Mouse (Mus musculus): ENCODE data around the gene Prickle3. TPM values are rescaled to one million over a fixed set of nuclear protein-coding genes. Genes with fewer than 3 reads are reported as not detected.
A peak's percentile ranks its signal among the peaks of the same experiment; 100 is the strongest.

Gene Prickle3
- total and polyA plus RNA-seq, 3 experiments: 1.2 to 3.3 TPM; not detected in 1

DNA sequence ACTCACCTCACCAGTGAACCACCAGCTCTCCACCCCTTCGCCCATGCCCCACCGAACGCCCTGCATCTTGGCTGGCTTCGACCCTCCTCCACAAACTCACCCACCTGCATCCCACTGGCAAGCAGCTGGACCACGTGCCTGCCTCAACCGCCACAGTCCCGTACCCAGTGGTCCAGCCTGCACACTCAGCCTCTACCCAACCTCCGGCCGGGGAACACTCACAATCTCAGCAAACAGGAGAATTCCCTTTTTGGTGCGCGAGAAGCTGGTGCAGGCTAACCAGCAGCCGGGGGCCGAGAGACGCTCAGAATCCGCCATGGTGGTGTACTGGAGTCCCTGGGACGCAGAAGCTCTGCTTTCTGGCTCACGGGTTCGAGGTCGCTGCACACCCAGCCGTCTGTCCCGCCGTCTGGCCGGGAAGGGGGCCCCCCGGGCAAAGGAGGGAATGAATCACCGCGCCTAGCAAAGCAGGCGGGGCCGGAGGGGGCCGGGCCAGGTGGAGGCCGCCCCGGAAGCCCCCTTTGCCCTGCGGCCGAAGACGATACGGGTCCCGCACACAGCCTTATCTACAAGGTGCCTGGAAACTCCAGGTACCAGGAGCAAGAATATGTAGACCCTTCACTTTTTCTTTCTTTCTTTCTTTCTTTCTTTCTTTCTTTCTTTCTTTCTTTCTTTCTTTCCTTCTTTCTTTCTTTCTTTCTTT lies 14.0 kb downstream of the Prickle3 start, which contains the start of gene Plp2:
Gene Plp2, minus strand, starts transcription at position 470 of the 703 bp plus-strand sequence.
- Histone ChIP-seq H3K36me3 (ENCODE audit: control insufficient read depth in 1 of 2, insufficient read depth in 2 of 2, low read length in 2 of 2) (peaks cover 0 to 22% of the 10 kb centered on the region in 2 experiments; a peak in 2 of 4 replicates), H3K9ac (ENCODE audit: control insufficient read depth, low read depth, low read length, poor library complexity, severe bottlenecking) (peak within 1 kb of the TSS; percentile 74), H3K27me3 (ENCODE audit: control insufficient read depth in 1 of 2, insufficient read depth in 2 of 2, low read length in 2 of 2) (no peaks in the 10 kb centered on the region), H3K79me2 (ENCODE audit: control insufficient read depth, insufficient read depth, low read length, poor library complexity) (peaks cover 5% of the 10 kb centered on the region; the same call in 1 of the 2 replicates), H3K27ac (ENCODE audit: control insufficient read depth, low read depth, low read length) (peak within 1 kb of the TSS; percentile 95), H3K4me1 (ENCODE audit: control insufficient read depth in 1 of 2, insufficient read depth in 2 of 2, low read length in 2 of 2) (peaks cover 11 to 25% of the 10 kb centered on the region in 2 experiments), H3K9me3 (replicated peaks; ENCODE audit: insufficient read depth, low read length) (no peaks in the 10 kb centered on the region), H3K4me3 (ENCODE audit: control insufficient read depth in 1 of 2, insufficient read depth in 1 of 2, low read depth in 2 of 2, low read length in 2 of 2) (peak within 1 kb of the TSS; percentile 65 to 79)
- DNase-seq (ENCODE audit: low read depth, low spot score): peak; percentile 76
- TF ChIP-seq ELF1 (IDR thresholded peaks at IDR 0.05; ENCODE audit: low read depth, low read length): peak; percentile 46; the same call in 1 of the 2 replicates
- no peak for TF ChIP-seq MEF2A (IDR thresholded peaks at IDR 0.05; ENCODE audit: extremely low read depth, insufficient replicate concordance, low read depth, low read length, poor library complexity, severe bottlenecking)
- no peak for TF ChIP-seq POLR2AphosphoS2 (IDR thresholded peaks at IDR 0.05; ENCODE audit: low read length)
- no peak; the same call in none of the 2 replicates for TF ChIP-seq NELFE (IDR thresholded peaks at IDR 0.05; ENCODE audit: low read depth, low read length)
- no peak for TF ChIP-seq ZC3H11A (IDR thresholded peaks at IDR 0.05; ENCODE audit: low read depth, low read length)
- TF ChIP-seq SMC3 (IDR thresholded peaks at IDR 0.05; ENCODE audit: low read depth, low read length): no peak
- TF ChIP-seq JUND (IDR thresholded peaks at IDR 0.05; ENCODE audit: low read depth, low read length): no peak
- no peak for TF ChIP-seq POLR2AphosphoS5 (IDR thresholded peaks at IDR 0.05; ENCODE audit: borderline replicate concordance, low read depth, low read length)
- TF ChIP-seq NRF1 (IDR thresholded peaks at IDR 0.05; ENCODE audit: insufficient read depth, low read depth, low read length, poor library complexity, severe bottlenecking): no peak
- 0 out of 2 replicates have a peak, but pooled peaks have one; percentile 21 for TF ChIP-seq MYC (IDR thresholded peaks at IDR 0.05; ENCODE audit: low read depth, low read length)
- TF ChIP-seq CTCF (IDR thresholded peaks at IDR 0.05 in 2 of 3, conservative IDR thresholded peaks at IDR 0.05 in 1 of 3; ENCODE audit: control insufficient read depth in 1 of 3, insufficient read depth in 1 of 3, low read depth in 2 of 3, low read length in 3 of 3, poor library complexity in 1 of 3, severe bottlenecking in 1 of 3): no peak
- TF ChIP-seq HCFC1 (IDR thresholded peaks at IDR 0.05; ENCODE audit: low read depth, low read length): peak; percentile 64
- TF ChIP-seq MAZ (IDR thresholded peaks at IDR 0.05; ENCODE audit: low read depth, low read length): peak; percentile 55; the same call in 1 of the 2 replicates
- no peak for TF ChIP-seq TAL1 (IDR thresholded peaks at IDR 0.05; ENCODE audit: low read length)
- TF ChIP-seq EP300 (IDR thresholded peaks at IDR 0.05; ENCODE audit: low read depth in 1 of 2, low read length in 2 of 2): peak; percentile 18 to 43; a peak in 1 of 4 replicates
- no peak for TF ChIP-seq USF2 (IDR thresholded peaks at IDR 0.05; ENCODE audit: borderline replicate concordance in 1 of 2, insufficient read depth in 1 of 2, low read depth in 1 of 2, low read length in 2 of 2)
- TF ChIP-seq MXI1 (IDR thresholded peaks at IDR 0.05; ENCODE audit: low read depth, low read length): peak; percentile 48; the same call in 1 of the 2 replicates
- peak; percentile 42; the same call in 1 of the 2 replicates for TF ChIP-seq RCOR1 (IDR thresholded peaks at IDR 0.05; ENCODE audit: low read depth, low read length)
- no peak for TF ChIP-seq GABPA (IDR thresholded peaks at IDR 0.05; ENCODE audit: low read depth, low read length)
- TF ChIP-seq USF1 (IDR thresholded peaks at IDR 0.05; ENCODE audit: low read depth, low read length): peak; percentile 40; the same call in 1 of the 2 replicates
- TF ChIP-seq TCF12 (IDR thresholded peaks at IDR 0.05; ENCODE audit: low read depth, low read length): peak; percentile 59; the same call in 1 of the 2 replicates
- TF ChIP-seq CHD2 (IDR thresholded peaks at IDR 0.05; ENCODE audit: low read length): no peak
- TF ChIP-seq ZKSCAN1 (IDR thresholded peaks at IDR 0.05; ENCODE audit: low read depth, low read length): no peak
- TF ChIP-seq ETS1 (IDR thresholded peaks at IDR 0.05; ENCODE audit: low read depth, low read length): no peak; the same call in 1 of the 2 replicates
- TF ChIP-seq TBP (IDR thresholded peaks at IDR 0.05; ENCODE audit: low read depth, low read length): peak; percentile 35; the same call in 1 of the 2 replicates
- TF ChIP-seq ZMIZ1 (IDR thresholded peaks at IDR 0.05; ENCODE audit: low read depth, low read length): peak; percentile 53; the same call in 1 of the 2 replicates
- no peak for TF ChIP-seq MYB (IDR thresholded peaks at IDR 0.05; ENCODE audit: low read depth, low read length)
- TF ChIP-seq RAD21 (IDR thresholded peaks at IDR 0.05; ENCODE audit: low read depth, low read length): no peak
- TF ChIP-seq POLR2A (IDR thresholded peaks at IDR 0.05; ENCODE audit: control insufficient read depth in 1 of 2, insufficient read depth in 1 of 2, low read depth in 1 of 2, low read length in 2 of 2, poor library complexity in 1 of 2): peak in 1 of 2 experiments; percentile 60; a peak in 2 of 4 replicates
- TF ChIP-seq CHD1 (IDR thresholded peaks at IDR 0.05; ENCODE audit: low read depth, low read length): 0 out of 2 replicates have a peak, but pooled peaks have one; percentile 65
- peak; percentile 52 for TF ChIP-seq MAX (IDR thresholded peaks at IDR 0.05; ENCODE audit: low read length)
- TF ChIP-seq SIN3A (IDR thresholded peaks at IDR 0.05; ENCODE audit: low read length): peak; percentile 65; the same call in 1 of the 2 replicates
- no peak for TF ChIP-seq KAT2A (conservative IDR thresholded peaks at IDR 0.05; ENCODE audit: low read depth, low read length)
- TF ChIP-seq BHLHE40 (IDR thresholded peaks at IDR 0.05; ENCODE audit: borderline replicate concordance, low read depth, low read length): no peak
- TF ChIP-seq ZNF384 (IDR thresholded peaks at IDR 0.05; ENCODE audit: low read depth, low read length): no peak

All from MEL (cell line).